Mouse (Mus musculus) large intestine, adult 2 months (tissue): ENCODE results near the gene Mrpl58. TPM values are rescaled to one million over a fixed set of nuclear protein-coding genes. Genes with fewer than 3 reads are reported as not detected.

Experiments used
- DNase-seq: peaks from one replicate; pipeline ENCODE4 v3.0.0-alpha.2; 2012; ENCODE audit warnings: low read depth, low spot score
- WGBS: fragments of 180-500 bp; shearing (Covaris S2); methylation state at CpG from one replicate; pipeline ENCODE4 v1.1.7; 2018; 5-methylcytosine and 5-hydroxymethylcytosine counted together
- polyA plus RNA-seq: library from polyadenylated mRNA; depleted of rRNA; stranded (reverse); fragments of >200 nt; gene quantifications from 2 replicates; pipeline ENCODE4 v1.2.3, GENCODE M21; 2012

The Mrpl58 gene
- polyA plus RNA-seq, 1 experiment: 92.0 TPM

DNA sequence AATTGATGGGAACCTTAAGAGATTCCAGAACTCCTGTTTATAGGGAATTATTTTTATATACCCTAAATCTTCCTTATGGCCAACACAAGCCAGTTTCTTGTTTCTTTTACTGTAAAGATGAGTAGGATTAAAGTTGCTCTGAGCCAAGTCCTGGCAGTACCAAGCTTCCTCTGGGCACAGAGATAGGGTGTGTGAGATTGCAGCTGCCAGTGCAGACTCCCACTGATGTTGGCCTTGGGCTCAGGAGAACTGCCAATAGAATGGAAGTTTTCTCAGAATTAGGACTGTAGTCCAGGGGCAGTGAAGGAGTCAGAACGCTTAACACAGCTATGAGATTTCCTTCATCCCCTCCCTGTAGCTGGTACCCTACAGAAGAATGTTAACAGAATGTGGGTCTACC, 17.8 kb downstream of the Mrpl58 start:
- 24% methylated on average over 1 of the region's 1 CpGs for WGBS
- DNase-seq: no peak

DNA sequence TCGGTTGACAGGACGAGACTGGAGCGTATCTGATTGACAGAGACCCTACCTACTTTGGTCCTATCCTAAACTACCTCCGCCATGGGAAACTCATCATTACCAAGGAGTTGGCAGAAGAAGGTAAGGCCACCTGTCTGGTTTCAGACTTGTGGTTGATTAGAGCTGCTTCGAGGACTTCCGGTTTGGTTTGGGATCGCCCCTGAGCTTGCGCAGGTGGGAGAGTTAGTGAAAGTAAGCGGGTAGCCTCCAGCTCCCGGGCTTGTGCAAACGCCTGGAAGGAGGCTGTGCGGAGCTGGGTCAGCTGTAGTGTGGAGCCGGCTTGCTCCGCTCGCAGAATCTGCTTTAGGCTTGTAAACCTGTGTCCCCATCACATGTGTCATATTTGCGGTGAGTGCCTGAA, 18.4 kb downstream of the Mrpl58 start:
- 91% methylated on average over 16 of the region's 16 CpGs for WGBS
- DNase-seq: no peak

- WGBS: 72% methylated on average over 3 of the region's 3 CpGs
- DNase-seq: no peak
Measured at GRCm38 (mm10) chr11:115423091-115423490, 19.5 kb downstream of the Mrpl58 start.

DNA sequence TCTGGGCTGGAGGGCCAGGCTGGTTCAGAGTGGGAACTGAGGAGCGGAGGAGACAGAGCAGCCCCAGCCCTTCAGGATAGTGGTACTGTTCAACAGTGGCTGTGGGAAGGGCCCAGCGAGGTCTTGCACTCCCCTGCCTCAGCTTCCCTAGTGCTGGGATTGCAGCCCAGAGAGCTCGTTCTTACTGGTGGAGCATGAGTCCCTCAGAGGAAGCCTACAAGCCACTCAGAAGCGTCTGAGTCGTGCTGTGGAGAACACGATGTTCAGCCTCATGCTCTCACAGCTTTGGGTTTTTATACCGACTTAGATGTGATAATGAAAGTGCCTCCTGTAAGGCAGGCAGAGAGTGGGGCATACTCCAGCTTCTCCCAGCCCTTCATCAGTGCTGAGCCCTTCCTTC, 21.1 kb downstream of the Mrpl58 start:
- WGBS: 88% methylated on average over 7 of the region's 7 CpGs
- no peak for DNase-seq

- 89% methylated on average over 6 of the region's 6 CpGs for WGBS
- no peak for DNase-seq
Measured at GRCm38 (mm10) chr11:115425671-115426070, 22.1 kb downstream of the Mrpl58 start.

DNA sequence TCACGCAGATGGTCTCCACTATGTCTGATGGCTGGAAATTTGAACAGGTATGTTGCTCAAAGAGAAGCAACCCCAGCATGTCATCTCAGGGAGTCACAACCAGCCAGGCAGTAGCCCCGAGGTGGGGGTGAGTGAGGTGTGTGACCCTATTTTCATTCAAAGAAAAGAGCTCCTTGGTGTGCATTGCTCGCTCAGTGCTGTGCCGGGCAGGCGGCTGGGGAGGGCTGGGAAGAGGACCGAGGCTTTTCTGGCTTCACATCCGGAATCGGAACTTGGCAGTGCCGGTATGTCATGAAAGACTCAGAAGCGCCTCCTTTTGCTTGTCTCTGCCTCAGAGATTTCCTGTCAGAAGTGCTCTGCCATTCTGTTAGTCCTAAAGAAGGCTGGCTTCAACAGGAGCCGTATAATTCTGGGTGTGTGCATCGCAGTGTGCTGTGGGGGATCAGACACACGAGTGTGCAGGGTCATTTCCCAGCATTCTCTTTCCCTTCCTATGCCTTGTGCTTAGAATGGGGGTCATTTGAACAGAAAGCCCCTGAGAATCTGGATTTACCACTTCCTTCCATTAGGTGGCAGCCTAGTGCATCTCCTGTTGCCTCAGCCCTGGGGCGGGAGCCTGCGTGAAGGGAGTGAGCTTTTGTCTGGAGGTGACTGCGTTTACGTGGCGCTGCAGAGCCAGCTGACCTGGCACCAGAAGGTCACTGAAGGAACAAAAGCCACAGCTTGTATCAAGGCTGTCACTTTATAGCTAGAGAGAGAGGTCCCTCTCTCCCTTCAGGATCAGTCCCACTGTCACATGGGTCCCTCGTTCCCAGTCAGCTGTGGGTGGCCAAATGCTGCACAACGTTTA, 24.2 kb downstream of the Mrpl58 start:
- no peak for DNase-seq
- WGBS: 40% methylated on average over 20 of the region's 20 CpGs

DNA sequence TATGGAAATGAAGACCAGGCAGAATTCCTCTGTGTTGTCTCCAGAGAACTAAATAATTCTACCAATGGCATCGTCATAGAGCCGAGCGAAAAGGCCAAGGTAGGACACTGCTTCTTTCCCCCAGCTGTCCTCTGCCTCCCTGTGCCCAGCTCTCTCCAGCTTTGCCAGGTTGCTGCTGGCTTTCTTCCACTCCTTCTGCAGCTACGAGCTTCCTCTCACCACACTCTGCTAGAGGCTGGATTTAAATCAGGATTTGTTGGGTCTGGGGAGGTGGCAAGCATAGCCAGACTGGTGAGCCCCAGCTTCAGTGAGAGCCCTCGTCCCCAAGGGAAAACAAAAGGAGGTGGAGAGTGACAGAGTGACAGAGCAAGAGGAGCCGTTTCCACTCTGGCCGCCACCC, 25.8 kb downstream of the Mrpl58 start:
- 86% methylated on average over 7 of the region's 7 CpGs for WGBS
- no peak for DNase-seq

DNA sequence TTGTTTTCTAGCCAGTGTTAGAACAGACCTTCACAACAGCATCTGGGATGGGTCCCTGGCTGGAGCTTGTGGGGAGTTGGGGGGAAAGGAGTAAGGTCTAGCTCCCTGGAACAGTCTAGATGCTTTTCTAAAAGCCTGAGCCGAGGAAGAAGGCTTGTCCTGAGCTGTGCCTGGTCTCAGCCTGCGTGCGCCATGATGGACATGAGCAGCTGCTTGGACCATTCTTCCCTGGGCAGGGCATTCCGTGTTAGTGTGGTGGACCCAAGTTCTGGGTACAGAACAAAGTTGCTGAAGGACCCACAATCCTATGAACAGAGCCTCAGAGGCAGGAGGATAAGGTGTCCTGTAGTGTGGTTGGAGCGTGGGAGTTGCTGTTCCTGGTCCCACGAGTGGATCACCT, 27.0 kb downstream of the Mrpl58 start:
- no peak for DNase-seq
- 94% methylated on average over 6 of the region's 6 CpGs for WGBS

DNA sequence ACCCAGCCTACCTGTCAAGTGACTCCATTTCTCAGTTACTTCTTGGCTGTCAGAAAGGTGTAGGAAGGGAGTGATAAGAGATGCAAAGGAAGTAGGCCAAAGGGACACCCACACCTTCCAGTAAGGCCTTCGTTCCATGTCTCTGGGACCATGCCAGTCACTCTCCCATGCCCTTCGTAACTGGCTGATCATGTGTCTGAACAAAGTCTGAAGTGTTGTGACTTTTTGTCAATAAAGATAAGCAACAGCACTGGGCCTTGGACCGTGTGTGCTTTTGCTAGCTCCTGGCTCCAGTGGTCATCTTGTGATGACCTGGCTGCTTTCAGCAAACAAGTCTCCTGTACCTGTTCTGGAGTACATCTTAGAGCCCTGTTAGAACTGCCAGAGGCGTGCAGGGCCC, 29.3 kb downstream of the Mrpl58 start:
- DNase-seq: no peak
- WGBS: 27% methylated on average over 4 of the region's 4 CpGs

GRCm38 (mm10) chr11:115433342-115433741, 29.8 kb downstream of the Mrpl58 start:
- DNase-seq: no peak
- 79% methylated on average over 6 of the region's 6 CpGs for WGBS

DNA sequence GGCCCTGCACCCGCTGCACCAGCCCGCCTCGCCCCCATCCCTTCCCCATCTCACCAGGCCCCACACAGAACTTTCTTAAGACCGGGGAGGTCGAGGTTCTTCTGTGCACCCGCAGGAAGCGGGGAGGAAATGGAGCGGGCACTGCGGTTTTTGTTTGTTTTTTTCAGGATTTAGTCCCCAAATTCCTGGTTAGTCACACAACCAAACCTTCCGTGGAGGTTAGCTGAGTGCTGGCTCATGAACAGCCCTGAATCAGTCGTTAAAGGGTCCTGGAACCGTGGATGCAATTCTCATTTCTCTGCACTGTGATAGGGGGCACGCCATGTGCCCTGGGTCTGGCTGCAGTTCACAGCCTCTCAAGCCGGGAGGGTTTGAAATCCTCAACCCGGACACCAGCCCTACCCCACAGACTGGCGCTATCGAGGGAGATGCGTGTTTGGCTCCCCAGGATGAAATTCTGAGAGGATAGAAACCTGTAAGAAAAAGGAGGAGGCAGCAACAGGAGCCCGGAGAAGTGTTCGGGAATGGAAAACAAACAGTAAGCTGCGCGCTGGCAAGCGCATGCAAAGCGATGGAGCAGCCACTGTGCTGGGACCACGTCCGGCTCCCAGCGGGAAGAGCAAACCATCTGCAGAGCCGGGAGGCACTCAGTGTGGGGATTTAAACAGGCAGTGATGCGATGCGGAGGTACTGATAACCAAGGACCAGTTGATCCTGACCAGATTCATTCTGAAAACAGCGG, 32.2 kb downstream of the Mrpl58 start:
- 30% methylated on average over 31 of the region's 31 CpGs for WGBS
- no peak for DNase-seq

DNA sequence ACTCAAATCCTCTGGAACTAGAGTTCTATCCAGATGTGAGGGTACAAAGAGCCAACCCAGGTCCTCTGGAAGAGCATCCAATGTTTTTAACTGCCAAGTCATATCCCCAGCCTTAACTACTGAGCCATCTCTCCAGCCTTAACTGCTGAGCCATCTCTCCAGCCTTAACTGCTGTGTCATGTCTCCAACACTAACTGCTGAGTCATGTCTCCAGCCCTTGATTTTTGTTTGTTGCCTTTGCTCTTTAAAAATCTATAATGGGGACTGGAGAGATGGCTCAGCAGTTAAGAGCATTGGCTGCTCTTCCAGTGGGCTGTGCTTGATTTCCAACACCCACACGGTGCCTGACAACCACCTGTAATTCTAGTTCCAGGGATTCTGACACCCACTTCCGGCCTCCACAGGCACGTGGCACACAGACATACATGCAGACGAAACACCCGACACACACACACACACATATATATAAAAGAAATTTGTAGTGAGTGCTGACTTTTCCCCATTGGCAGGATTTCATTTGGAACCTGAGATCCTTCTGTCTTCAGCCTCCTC, 34.1 kb downstream of the Mrpl58 start:
- 74% methylated on average over 5 of the region's 5 CpGs for WGBS
- no peak for DNase-seq

DNA sequence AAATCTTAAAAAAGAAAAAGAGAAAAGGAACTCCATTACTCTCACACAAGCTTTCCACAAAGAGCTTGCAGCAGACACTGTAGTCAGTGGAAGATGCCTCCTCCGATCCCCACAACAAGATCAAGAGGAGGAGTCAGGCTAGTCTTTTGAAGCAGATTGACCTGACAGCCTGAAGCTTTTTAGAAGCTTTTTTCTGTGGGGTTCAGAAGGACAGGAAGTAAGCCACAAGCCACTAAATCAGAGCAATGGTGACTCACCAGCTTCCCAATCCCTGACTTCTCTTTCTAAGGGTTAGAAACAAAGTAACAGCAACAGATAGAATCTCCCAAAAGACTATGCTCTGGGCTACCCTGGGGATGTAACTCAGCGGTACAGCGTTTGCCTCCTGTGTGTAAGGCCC, 35.8 kb downstream of the Mrpl58 start:
- no peak for DNase-seq
- WGBS: 83% methylated on average over 3 of the region's 3 CpGs

- 93% methylated on average over 9 of the region's 9 CpGs for WGBS
Measured at GRCm38 (mm10) chr11:115439906-115440595, 36.5 kb downstream of the Mrpl58 start, which contains the start of gene Trim80. Gene Trim80, plus strand, starts transcription at chr11:115440545.

GRCm38 (mm10) chr11:115441417-115441816, 37.9 kb downstream of the Mrpl58 start:
- 76% methylated on average over 15 of the region's 15 CpGs for WGBS
- DNase-seq: no peak

More at GRCm38 (mm10) chr11:115439906-115440595, 36.5 kb downstream of the Mrpl58 start, which contains the start of gene Trim80:
- DNase-seq: no peak

DNA sequence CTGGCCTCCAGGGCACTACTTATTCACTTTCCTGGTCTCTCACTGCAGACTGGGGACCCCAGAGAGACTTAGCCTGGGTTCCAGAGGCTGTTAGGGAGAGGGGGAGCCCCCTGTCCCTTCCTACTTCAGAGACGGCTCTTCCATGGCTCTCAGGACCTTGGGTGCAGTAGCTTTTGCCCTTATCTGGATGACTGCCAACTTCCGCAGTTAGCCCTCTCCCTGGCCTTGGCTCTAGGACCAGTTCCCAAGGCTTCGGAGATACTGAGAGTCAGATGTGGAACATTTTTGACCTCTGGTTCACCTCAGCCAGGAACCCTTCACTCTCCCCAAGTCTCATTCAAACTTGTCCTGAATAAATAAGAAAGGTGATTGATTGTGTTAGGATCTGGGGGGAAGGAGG, 43.4 kb downstream of the Mrpl58 start:
- no peak for DNase-seq
- 21% methylated on average over 3 of the region's 3 CpGs for WGBS

- DNase-seq: no peak
- WGBS: 53% methylated on average over 11 of the region's 11 CpGs
Measured at GRCm38 (mm10) chr11:115447321-115447885, 43.9 kb downstream of the Mrpl58 start.

- WGBS: 44% methylated on average over 16 of the region's 16 CpGs
- no peak for DNase-seq
Measured at GRCm38 (mm10) chr11:115448075-115448474, 44.5 kb downstream of the Mrpl58 start.

DNA sequence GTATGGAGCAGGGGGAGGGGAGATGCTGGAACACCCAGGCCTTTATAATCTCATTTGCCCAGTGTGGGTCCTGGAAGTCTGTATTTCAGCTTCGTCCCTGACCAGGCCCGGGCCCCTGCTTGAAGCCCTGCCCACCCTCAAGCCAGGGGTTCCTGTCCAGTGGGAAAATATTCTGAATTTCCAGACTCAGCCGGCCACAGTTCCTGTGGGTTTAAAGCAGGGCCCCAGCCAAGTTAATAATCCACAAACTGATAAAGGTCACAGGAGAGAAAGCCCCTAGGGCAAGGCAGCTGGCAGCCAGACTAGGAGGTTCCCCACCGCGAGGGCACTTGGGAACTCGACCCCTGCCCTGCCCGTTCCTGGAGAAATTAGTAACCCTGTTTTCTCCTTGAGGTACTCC, 45.4 kb downstream of the Mrpl58 start:
- no peak for DNase-seq
- WGBS: 38% methylated on average over 7 of the region's 7 CpGs

DNA sequence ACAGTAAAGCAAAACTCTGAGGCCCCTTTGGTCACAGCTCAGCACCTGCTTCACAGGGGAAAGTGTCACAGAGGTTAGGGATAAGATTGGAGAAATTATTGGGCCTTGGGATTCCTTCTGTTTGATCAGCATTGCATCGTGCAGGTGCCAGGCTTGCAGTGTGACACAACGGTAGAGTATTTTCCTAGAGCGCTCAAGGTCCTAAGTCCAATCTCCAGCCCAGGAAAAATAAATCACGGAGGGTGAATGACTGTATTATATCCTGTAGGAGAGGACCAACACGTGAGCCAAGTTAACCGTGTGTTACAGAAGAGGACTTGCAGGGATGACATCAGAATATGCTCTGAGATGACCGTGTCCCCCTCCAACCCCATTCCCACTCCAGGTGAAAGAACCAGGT, 46.6 kb downstream of the Mrpl58 start:
- DNase-seq: peak; percentile 84

More for the DNA sequence above, 46.6 kb downstream of the Mrpl58 start:
- 45% methylated on average over 7 of the region's 7 CpGs for WGBS
